In the genomic region with DNA sequence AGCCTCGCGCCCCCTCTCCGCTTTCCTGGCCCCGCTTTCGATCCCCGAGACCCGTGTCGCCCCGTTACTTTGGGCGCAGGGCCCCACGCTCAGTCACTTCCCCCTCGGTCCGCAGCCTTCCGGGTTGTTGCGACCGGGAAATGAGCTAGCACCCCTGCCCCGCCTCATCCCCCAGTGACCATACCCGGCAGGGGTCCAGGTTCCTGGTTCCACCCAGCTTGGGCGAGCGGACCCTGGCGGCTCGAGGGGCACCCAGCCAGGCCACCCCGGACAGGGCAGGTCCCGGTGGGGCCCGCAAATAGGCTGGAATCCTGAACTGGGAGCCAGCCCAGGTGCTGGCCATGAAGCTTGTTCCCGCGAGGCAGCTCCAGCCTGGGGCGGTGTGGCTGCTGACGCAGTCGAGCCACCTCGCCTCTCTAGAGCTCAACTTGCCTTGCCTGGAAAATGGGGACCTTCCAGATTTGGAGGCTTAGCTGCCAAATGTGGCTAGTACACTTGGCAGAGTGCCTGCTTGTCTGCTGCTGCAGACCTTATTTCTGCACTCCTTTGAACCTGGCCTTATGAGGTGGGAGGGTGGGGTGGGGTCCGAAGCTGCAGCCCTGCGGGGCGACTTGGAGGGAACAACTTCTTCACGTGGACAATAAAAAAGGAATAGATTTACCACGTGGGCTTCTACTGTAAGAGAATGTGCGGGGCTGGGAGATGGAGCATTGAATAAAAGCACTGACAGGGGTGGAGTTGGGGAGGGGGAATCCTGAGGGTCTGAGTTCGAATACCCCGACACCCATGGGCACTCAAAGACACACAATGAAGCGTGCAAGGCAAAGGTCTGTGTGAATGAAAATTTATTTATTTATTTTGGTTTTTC, we compare ENCODE assay signal across 8 mouse cellular contexts. TPM values are rescaled to one million over a fixed set of nuclear protein-coding genes. Genes with fewer than 3 reads are reported as not detected.
DNase-seq lines count a peak whose midpoint lies in the region; ATAC-seq and TF ChIP-seq lines count a peak whose summit lies in the region.

No protein-coding gene starts in this region.

- WGBS in forebrain, embryonic 16.5 days, result 15% methylated on average over 40 of the region's 40 CpGs
- 19% methylated on average over 40 of the region's 40 CpGs for WGBS in hindbrain, embryonic 11.5 days
- 11% methylated on average over 36 of the region's 40 CpGs for WGBS in limb, embryonic 14.5 days
- 20% methylated on average over 40 of the region's 40 CpGs for WGBS in midbrain, embryonic 14.5 days

- peak; percentile 77 to 89 for DNase-seq in adrenal gland, adult (ENCODE audit: inconsistent age in 2 of 2, low spot score in 1 of 2)
- peak; percentile 39 for DNase-seq in hindbrain, embryonic 11.5 days (ENCODE audit: low spot score)
- DNase-seq in limb, embryonic 14.5 days (ENCODE audit: low spot score), result peak; percentile 73
- DNase-seq in midbrain, embryonic 14.5 days, result peak; percentile 41
- DNase-seq in spleen, postnatal 4 days (ENCODE audit: low spot score in 2 of 2), result peak; percentile 71 to 85
- DNase-seq in cerebellum, adult 8-10 months, result no peak

- H3K27me3 ChIP-seq in ES-Bruce4 (ENCODE audit: control insufficient read depth, insufficient read depth, low read length, poor library complexity, severe bottlenecking), result no peaks in the 10 kb centered on the region
- H3K27me3 ChIP-seq in forebrain, embryonic 16.5 days (replicated peaks; ENCODE audit: control insufficient read depth, insufficient read depth, low read length), result 0 out of 2 replicates have a peak, but pooled peaks cover 4% of the 10 kb centered on the region
- H3K27me3 ChIP-seq in hindbrain, embryonic 11.5 days (ENCODE audit: control insufficient read depth, insufficient read depth, low read length), result peaks cover 6% of the 10 kb centered on the region
- no peaks in the 10 kb centered on the region for H3K27me3 ChIP-seq in limb, embryonic 14.5 days (ENCODE audit: control insufficient read depth, insufficient read depth, low read length)
- H3K27me3 ChIP-seq in midbrain, embryonic 14.5 days (ENCODE audit: control insufficient read depth, insufficient read depth, low read length), result peaks cover 15% of the 10 kb centered on the region; the same call in 1 of the 2 replicates

- H3K36me3 ChIP-seq in ES-Bruce4 (ENCODE audit: control insufficient read depth, insufficient read depth, low read length, poor library complexity, severe bottlenecking), result no peaks in the 10 kb centered on the region
- H3K36me3 ChIP-seq in forebrain, embryonic 16.5 days (ENCODE audit: control insufficient read depth, insufficient read depth), result peaks cover 6% of the 10 kb centered on the region; the same call in 1 of the 2 replicates
- H3K36me3 ChIP-seq in hindbrain, embryonic 11.5 days (ENCODE audit: control insufficient read depth, insufficient read depth, low read length), result no peaks in the 10 kb centered on the region
- peaks cover 12% of the 10 kb centered on the region for H3K36me3 ChIP-seq in limb, embryonic 14.5 days (ENCODE audit: control insufficient read depth, insufficient read depth, low read length)
- H3K36me3 ChIP-seq in midbrain, embryonic 14.5 days (ENCODE audit: control insufficient read depth, insufficient read depth, low read length), result peaks cover 10% of the 10 kb centered on the region

- H3K4me1 ChIP-seq in ES-Bruce4 (ENCODE audit: control insufficient read depth, insufficient read depth, low read length), result no peaks in the 10 kb centered on the region
- H3K4me1 ChIP-seq in forebrain, embryonic 16.5 days (replicated peaks; ENCODE audit: control insufficient read depth, insufficient read depth, low read length), result peaks cover 12% of the 10 kb centered on the region
- no peaks in the 10 kb centered on the region for H3K4me1 ChIP-seq in hindbrain, embryonic 11.5 days (replicated peaks; ENCODE audit: control insufficient read depth, insufficient read depth, low read length)
- peaks cover 17% of the 10 kb centered on the region for H3K4me1 ChIP-seq in limb, embryonic 14.5 days (ENCODE audit: control insufficient read depth, insufficient read depth, low read length)
- H3K4me1 ChIP-seq in midbrain, embryonic 14.5 days (ENCODE audit: control insufficient read depth, insufficient read depth, low read length), result 0 out of 2 replicates have a peak, but pooled peaks cover 3% of the 10 kb centered on the region

- TF ChIP-seq EP300 in ES-Bruce4 (IDR thresholded peaks at IDR 0.05; ENCODE audit: insufficient read depth, low read depth, low read length), result no peak

- ATAC-seq in forebrain, embryonic 16.5 days, result peak; percentile 15; the same call in 1 of the 2 replicates
- no peak for ATAC-seq in hindbrain, embryonic 11.5 days (ENCODE audit: low FRiP score)
- ATAC-seq in limb, embryonic 14.5 days (ENCODE audit: low FRiP score, low read depth), result no peak
- ATAC-seq in midbrain, embryonic 14.5 days (ENCODE audit: low FRiP score, low TSS enrichment), result peak; percentile 28; the same call in 1 of the 2 replicates

- H3K9me3 ChIP-seq in ES-Bruce4 (replicated peaks; ENCODE audit: control insufficient read depth, insufficient read depth, low read length, poor library complexity, severe bottlenecking), result no peaks in the 10 kb centered on the region
- no peaks in the 10 kb centered on the region for H3K9me3 ChIP-seq in forebrain, embryonic 16.5 days (ENCODE audit: control insufficient read depth, low read length)
- no peaks in the 10 kb centered on the region for H3K9me3 ChIP-seq in hindbrain, embryonic 11.5 days (ENCODE audit: control insufficient read depth, low read length)
- 0 out of 2 replicates have a peak, but pooled peaks cover 5% of the 10 kb centered on the region for H3K9me3 ChIP-seq in limb, embryonic 14.5 days (ENCODE audit: control insufficient read depth, low read length)
- H3K9me3 ChIP-seq in midbrain, embryonic 14.5 days (ENCODE audit: control insufficient read depth, low read length), result no peaks in the 10 kb centered on the region

- H3K4me3 ChIP-seq in ES-Bruce4 (ENCODE audit: low read depth, low read length), result peak overlapping the region; percentile 72
- H3K4me3 ChIP-seq in forebrain, embryonic 16.5 days (replicated peaks; ENCODE audit: low read length), result peak overlapping the region; percentile 45
- peak overlapping the region; percentile 38 for H3K4me3 ChIP-seq in hindbrain, embryonic 11.5 days (ENCODE audit: low read depth, low read length)
- H3K4me3 ChIP-seq in limb, embryonic 14.5 days (replicated peaks; ENCODE audit: low read length), result peak overlapping the region; percentile 69
- H3K4me3 ChIP-seq in midbrain, embryonic 14.5 days (replicated peaks; ENCODE audit: low read depth, low read length), result peak overlapping the region; percentile 38

- no peak overlapping the region for H3K27ac ChIP-seq in ES-Bruce4 (ENCODE audit: insufficient read depth, low read length)
- H3K27ac ChIP-seq in forebrain, embryonic 16.5 days (ENCODE audit: low read length), result no peak overlapping the region
- no peak overlapping the region for H3K27ac ChIP-seq in hindbrain, embryonic 11.5 days (ENCODE audit: low read depth, low read length)
- H3K27ac ChIP-seq in limb, embryonic 14.5 days (replicated peaks; ENCODE audit: low read depth, low read length), result peak overlapping the region; percentile 68
- no peak overlapping the region for H3K27ac ChIP-seq in midbrain, embryonic 14.5 days (replicated peaks; ENCODE audit: low read depth, low read length)

- H3K4me2 ChIP-seq in forebrain, embryonic 16.5 days (ENCODE audit: low read length), result peak overlapping the region; percentile 54
- peak overlapping the region; percentile 45 for H3K4me2 ChIP-seq in hindbrain, embryonic 11.5 days (replicated peaks; ENCODE audit: low read depth, low read length)
- H3K4me2 ChIP-seq in limb, embryonic 14.5 days (replicated peaks; ENCODE audit: low read depth, low read length, severe bottlenecking), result peak overlapping the region; percentile 85
- peak overlapping the region; percentile 54 for H3K4me2 ChIP-seq in midbrain, embryonic 14.5 days (ENCODE audit: low read length)

- peak overlapping the region; percentile 78 for H3K9ac ChIP-seq in ES-Bruce4 (ENCODE audit: low read depth, poor library complexity, severe bottlenecking)
- peak overlapping the region; percentile 46 for H3K9ac ChIP-seq in forebrain, embryonic 16.5 days (replicated peaks; ENCODE audit: low read depth, low read length)
- H3K9ac ChIP-seq in hindbrain, embryonic 11.5 days (ENCODE audit: low read depth, low read length), result peak overlapping the region; percentile 42; the same call in 1 of the 2 replicates
- peak overlapping the region; percentile 76 for H3K9ac ChIP-seq in limb, embryonic 14.5 days (ENCODE audit: low read depth, low read length, severe bottlenecking)
- H3K9ac ChIP-seq in midbrain, embryonic 14.5 days (replicated peaks; ENCODE audit: low read length), result peak overlapping the region; percentile 39; the same call in 1 of the 2 replicates

- TF ChIP-seq POLR2A in ES-Bruce4 (IDR thresholded peaks at IDR 0.05; ENCODE audit: insufficient read depth, low read length), result no peak
- TF ChIP-seq POLR2A in limb, embryonic 14.5 days (IDR thresholded peaks at IDR 0.05; ENCODE audit: borderline replicate concordance, extremely low read depth, insufficient read depth, insufficient read length), result no peak

- no peak for TF ChIP-seq CTCF in ES-Bruce4 (IDR thresholded peaks at IDR 0.05; ENCODE audit: low read depth, low read length)

RNA-seq across cellular contexts. Expression of a gene that starts 0.8 kb away (rescaled TPM):
- 92.3 and 108 TPM in 2 replicates for polyA plus RNA-seq in ES-Bruce4 (2011; ENCODE audit: insufficient read depth, insufficient read length, low read depth, missing spikeins)
- 62.2 and 63.7 TPM in 2 replicates for polyA plus RNA-seq in forebrain, embryonic 16.5 days (2015; fragmentation: Nextera tagmentation; extraction: Ambion mirVana)
- 49.3 and 54.3 TPM in 2 replicates for polyA plus RNA-seq in hindbrain, embryonic 11.5 days (2014; fragmentation: Nextera tagmentation; extraction: Ambion mirVana)
- 324 and 340 TPM in 2 replicates for polyA plus RNA-seq in limb, embryonic 14.5 days (2012; rRNA removed)
- 214 and 217 TPM in 2 replicates for polyA plus RNA-seq in limb, embryonic 14.5 days (2014; fragmentation: Nextera tagmentation; extraction: Ambion mirVana)
- 23.9 and 39.4 TPM in 2 replicates for polyA plus RNA-seq in midbrain, embryonic 14.5 days (2014; fragmentation: Nextera tagmentation; extraction: Ambion mirVana)

RNA-seq across cellular contexts. Expression of a gene that starts 25.2 kb away (rescaled TPM):
- polyA plus RNA-seq in ES-Bruce4 (2011; ENCODE audit: insufficient read depth, insufficient read length, low read depth, missing spikeins), result 229 and 237 TPM in 2 replicates
- polyA plus RNA-seq in forebrain, embryonic 16.5 days (2015; fragmentation: Nextera tagmentation; extraction: Ambion mirVana), result 93.1 and 96.3 TPM in 2 replicates
- polyA plus RNA-seq in hindbrain, embryonic 11.5 days (2014; fragmentation: Nextera tagmentation; extraction: Ambion mirVana), result 127 and 138 TPM in 2 replicates
- polyA plus RNA-seq in limb, embryonic 14.5 days (2012; rRNA removed), result 60.3 and 114 TPM in 2 replicates
- polyA plus RNA-seq in limb, embryonic 14.5 days (2014; fragmentation: Nextera tagmentation; extraction: Ambion mirVana), result 91.5 and 99.3 TPM in 2 replicates
- polyA plus RNA-seq in midbrain, embryonic 14.5 days (2014; fragmentation: Nextera tagmentation; extraction: Ambion mirVana), result 101 and 121 TPM in 2 replicates

RNA-seq across cellular contexts. Expression of a gene that starts 25.3 kb away (rescaled TPM):
- 104 and 112 TPM in 2 replicates for polyA plus RNA-seq in ES-Bruce4 (2011; ENCODE audit: insufficient read depth, insufficient read length, low read depth, missing spikeins)
- polyA plus RNA-seq in forebrain, embryonic 16.5 days (2015; fragmentation: Nextera tagmentation; extraction: Ambion mirVana), result 190 and 196 TPM in 2 replicates
- 265 and 269 TPM in 2 replicates for polyA plus RNA-seq in hindbrain, embryonic 11.5 days (2014; fragmentation: Nextera tagmentation; extraction: Ambion mirVana)
- 116 and 147 TPM in 2 replicates for polyA plus RNA-seq in limb, embryonic 14.5 days (2012; rRNA removed)
- polyA plus RNA-seq in limb, embryonic 14.5 days (2014; fragmentation: Nextera tagmentation; extraction: Ambion mirVana), result 191 and 197 TPM in 2 replicates
- 196 and 205 TPM in 2 replicates for polyA plus RNA-seq in midbrain, embryonic 14.5 days (2014; fragmentation: Nextera tagmentation; extraction: Ambion mirVana)

RNA-seq across cellular contexts. Expression of a gene that starts 31.0 kb away (rescaled TPM):
- polyA plus RNA-seq in ES-Bruce4 (2011; ENCODE audit: insufficient read depth, insufficient read length, low read depth, missing spikeins), result not detected in 2 replicates
- polyA plus RNA-seq in forebrain, embryonic 16.5 days (2015; fragmentation: Nextera tagmentation; extraction: Ambion mirVana), result not detected in 2 replicates
- not detected in 2 replicates for polyA plus RNA-seq in hindbrain, embryonic 11.5 days (2014; fragmentation: Nextera tagmentation; extraction: Ambion mirVana)
- polyA plus RNA-seq in limb, embryonic 14.5 days (2012; rRNA removed), result not detected in 2 replicates
- not detected in 2 replicates for polyA plus RNA-seq in limb, embryonic 14.5 days (2014; fragmentation: Nextera tagmentation; extraction: Ambion mirVana)
- not detected in 2 replicates for polyA plus RNA-seq in midbrain, embryonic 14.5 days (2014; fragmentation: Nextera tagmentation; extraction: Ambion mirVana)

RNA-seq across cellular contexts. Expression of a gene that starts 31.2 kb away (rescaled TPM):
- polyA plus RNA-seq in ES-Bruce4 (2011; ENCODE audit: insufficient read depth, insufficient read length, low read depth, missing spikeins), result 110 and 123 TPM in 2 replicates
- 247 and 259 TPM in 2 replicates for polyA plus RNA-seq in forebrain, embryonic 16.5 days (2015; fragmentation: Nextera tagmentation; extraction: Ambion mirVana)
- polyA plus RNA-seq in hindbrain, embryonic 11.5 days (2014; fragmentation: Nextera tagmentation; extraction: Ambion mirVana), result 179 and 185 TPM in 2 replicates
- polyA plus RNA-seq in limb, embryonic 14.5 days (2012; rRNA removed), result 145 and 150 TPM in 2 replicates
- polyA plus RNA-seq in limb, embryonic 14.5 days (2014; fragmentation: Nextera tagmentation; extraction: Ambion mirVana), result 142 and 147 TPM in 2 replicates
- 268 and 288 TPM in 2 replicates for polyA plus RNA-seq in midbrain, embryonic 14.5 days (2014; fragmentation: Nextera tagmentation; extraction: Ambion mirVana)

Comparison
In these comparisons a context has a peak if more than half of its experiments do, and no peak if none do; other contexts are left out.
1. ATAC-seq: peak in forebrain, embryonic 16.5 days (single experiment) and midbrain, embryonic 14.5 days (single experiment); none in hindbrain, embryonic 11.5 days (single experiment) and limb, embryonic 14.5 days (single experiment).
2. Peak in every context shown above with its lines, with median percentiles within 50 percentile points of each other: H3K4me3 ChIP-seq, H3K9ac ChIP-seq and H3K4me2 ChIP-seq.